Mouse (Mus musculus): ENCODE results near the gene Zfp30. TPM values are rescaled to one million over a fixed set of nuclear protein-coding genes. Genes with fewer than 3 reads are reported as not detected.

The Zfp30 gene
- polyA plus RNA-seq, 1 experiment, result 2.4 TPM

DNA sequence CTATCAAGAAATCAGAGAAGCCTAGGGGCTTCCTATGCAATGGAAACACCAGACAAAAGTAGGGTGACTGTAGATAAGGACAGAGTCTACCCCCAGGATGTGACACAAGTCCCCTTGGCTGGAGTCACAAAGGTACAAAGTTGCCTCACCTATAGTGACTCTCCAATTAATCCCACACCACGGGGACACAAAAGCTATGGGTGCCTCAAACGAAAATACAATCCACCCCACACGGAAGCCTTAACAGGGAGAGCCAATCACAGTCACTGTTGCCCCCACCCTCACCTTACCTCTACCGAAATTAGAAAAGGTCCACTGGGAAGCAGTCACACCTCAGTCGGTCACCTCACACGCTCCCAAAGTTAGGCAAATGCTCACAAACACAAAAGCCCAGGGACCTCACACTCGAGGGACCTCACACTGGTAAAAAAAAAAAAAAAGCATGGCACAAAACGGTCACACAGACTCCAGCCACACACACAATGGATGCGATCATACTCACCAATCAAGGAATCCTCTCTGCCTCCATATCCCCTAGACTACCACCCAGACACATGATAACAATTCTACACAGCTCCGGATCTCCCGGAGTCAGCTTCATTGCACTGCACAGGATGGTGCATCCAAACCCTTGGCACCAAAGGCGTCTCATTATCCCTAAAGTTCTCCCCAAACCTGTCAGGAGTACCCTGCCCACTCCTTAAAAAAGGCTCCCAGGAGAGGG, 31.4 kb downstream of the Zfp30 start:
- Histone ChIP-seq H3K9ac (ENCODE audit: low read depth, poor library complexity, severe bottlenecking) (peak overlapping the region; percentile 42), H3K4me1 (ENCODE audit: control insufficient read depth, insufficient read depth, low read length) (no peaks in the 10 kb centered on the region), H3K36me3 (ENCODE audit: control insufficient read depth, insufficient read depth, low read length, poor library complexity, severe bottlenecking) (no peaks in the 10 kb centered on the region), H3K4me3 (ENCODE audit: low read depth, low read length) (peak overlapping the region; percentile 85), H3K9me3 (replicated peaks; ENCODE audit: control insufficient read depth, insufficient read depth, low read length, poor library complexity, severe bottlenecking) (0 out of 2 replicates have a peak, but pooled peaks cover 4% of the 10 kb centered on the region), H3K27ac (ENCODE audit: insufficient read depth, low read length) (no peak overlapping the region), H3K27me3 (ENCODE audit: control insufficient read depth, insufficient read depth, low read length, poor library complexity, severe bottlenecking) (no peaks in the 10 kb centered on the region)
- TF ChIP-seq POLR2A (IDR thresholded peaks at IDR 0.05; ENCODE audit: insufficient read depth, low read length), result no peak
- TF ChIP-seq EP300 (IDR thresholded peaks at IDR 0.05; ENCODE audit: insufficient read depth, low read depth, low read length), result no peak
- no peak for TF ChIP-seq CTCF (IDR thresholded peaks at IDR 0.05; ENCODE audit: low read depth, low read length)

DNA sequence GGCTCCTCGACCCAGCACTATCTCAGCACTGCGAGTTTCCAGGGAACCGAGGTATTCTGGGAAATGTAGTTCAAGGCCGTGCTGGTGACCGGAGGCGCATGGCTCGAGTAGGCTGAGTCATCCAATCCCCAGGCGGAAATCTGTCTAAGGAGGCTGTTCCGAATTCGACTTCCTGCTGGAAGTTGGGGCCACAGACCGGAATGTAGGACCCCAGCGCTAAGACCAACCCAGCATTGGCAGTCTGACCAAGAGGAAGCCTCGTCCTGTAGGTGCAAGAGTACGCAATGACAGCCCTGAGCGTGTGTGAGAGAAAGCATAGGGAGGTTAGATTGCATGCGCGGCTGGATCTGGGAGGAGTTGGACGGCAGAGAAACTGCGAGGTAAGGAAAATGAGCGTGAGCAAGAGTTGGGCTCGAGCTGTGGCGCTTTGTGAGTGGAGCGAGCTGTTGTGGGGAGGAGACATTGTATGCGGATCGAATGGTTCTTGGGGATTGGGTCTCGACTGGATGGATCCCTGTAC, 32.2 kb downstream of the Zfp30 start, which contains the start of gene Zfp790:
Gene Zfp790, plus strand, starts transcription at position 205 of the 520 bp plus-strand sequence.
- no peaks in the 10 kb centered on the region for H3K36me3 ChIP-seq (ENCODE audit: control insufficient read depth, insufficient read depth, low read length, poor library complexity, severe bottlenecking)
- H3K4me3 ChIP-seq (ENCODE audit: low read depth, low read length), result peak within 1 kb of the TSS; percentile 96
- H3K9me3 ChIP-seq (replicated peaks; ENCODE audit: control insufficient read depth, insufficient read depth, low read length, poor library complexity, severe bottlenecking), result 0 out of 2 replicates have a peak, but pooled peaks cover under 1% of the 10 kb centered on the region
- H3K27ac ChIP-seq (ENCODE audit: insufficient read depth, low read length), result no peak within 1 kb of the TSS
- TF ChIP-seq EP300 (IDR thresholded peaks at IDR 0.05; ENCODE audit: insufficient read depth, low read depth, low read length) (no peak), POLR2A (IDR thresholded peaks at IDR 0.05; ENCODE audit: insufficient read depth, low read length) (peak; percentile 61)
- peak within 1 kb of the TSS; percentile 42 for H3K9ac ChIP-seq (ENCODE audit: low read depth, poor library complexity, severe bottlenecking)
- H3K27me3 ChIP-seq (ENCODE audit: control insufficient read depth, insufficient read depth, low read length, poor library complexity, severe bottlenecking), result no peaks in the 10 kb centered on the region
- no peaks in the 10 kb centered on the region for H3K4me1 ChIP-seq (ENCODE audit: control insufficient read depth, insufficient read depth, low read length)

DNA sequence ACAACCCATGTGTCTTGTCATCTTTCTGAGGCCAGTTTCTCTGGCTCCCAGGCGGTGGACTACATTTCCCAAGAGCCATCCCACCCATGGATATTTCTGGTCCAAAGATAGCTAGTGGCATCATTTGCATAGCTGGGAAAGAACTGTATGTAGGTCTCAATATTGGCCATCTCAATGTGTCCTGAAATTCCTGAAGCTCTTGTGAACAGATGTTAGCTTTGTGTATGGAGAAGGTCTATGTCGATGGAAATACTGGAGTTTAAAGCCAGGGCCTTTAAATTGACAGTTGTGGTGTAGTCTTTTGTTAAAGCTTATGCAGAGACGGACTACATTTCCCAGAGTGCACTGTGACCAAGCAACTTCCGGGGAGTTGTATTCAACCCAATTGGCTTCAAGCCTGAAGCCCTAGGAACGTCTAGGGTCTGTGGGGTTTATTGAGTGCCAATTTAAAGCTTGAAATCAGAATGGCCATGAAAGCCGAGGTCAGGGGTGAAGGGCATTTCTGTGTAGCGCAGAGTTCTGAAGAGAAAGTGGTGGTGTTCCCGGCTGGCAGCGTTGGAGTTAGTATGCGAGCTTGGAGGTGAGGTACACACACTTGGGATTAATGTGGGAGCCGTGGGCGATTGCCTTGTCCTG, 34.9 kb downstream of the Zfp30 start:
- Histone ChIP-seq H3K27me3 (ENCODE audit: control insufficient read depth, insufficient read depth, low read length, poor library complexity, severe bottlenecking) (no peaks in the 10 kb centered on the region), H3K36me3 (ENCODE audit: control insufficient read depth, insufficient read depth, low read length, poor library complexity, severe bottlenecking) (no peaks in the 10 kb centered on the region), H3K9ac (ENCODE audit: low read depth, poor library complexity, severe bottlenecking) (peak overlapping the region; percentile 49), H3K27ac (ENCODE audit: insufficient read depth, low read length) (no peak overlapping the region), H3K9me3 (replicated peaks; ENCODE audit: control insufficient read depth, insufficient read depth, low read length, poor library complexity, severe bottlenecking) (no peaks in the 10 kb centered on the region), H3K4me3 (ENCODE audit: low read depth, low read length) (peak overlapping the region; percentile 86), H3K4me1 (ENCODE audit: control insufficient read depth, insufficient read depth, low read length) (no peaks in the 10 kb centered on the region)
- TF ChIP-seq EP300 (IDR thresholded peaks at IDR 0.05; ENCODE audit: insufficient read depth, low read depth, low read length) (no peak), POLR2A (IDR thresholded peaks at IDR 0.05; ENCODE audit: insufficient read depth, low read length) (no peak), CTCF (IDR thresholded peaks at IDR 0.05; ENCODE audit: low read depth, low read length) (no peak)

DNA sequence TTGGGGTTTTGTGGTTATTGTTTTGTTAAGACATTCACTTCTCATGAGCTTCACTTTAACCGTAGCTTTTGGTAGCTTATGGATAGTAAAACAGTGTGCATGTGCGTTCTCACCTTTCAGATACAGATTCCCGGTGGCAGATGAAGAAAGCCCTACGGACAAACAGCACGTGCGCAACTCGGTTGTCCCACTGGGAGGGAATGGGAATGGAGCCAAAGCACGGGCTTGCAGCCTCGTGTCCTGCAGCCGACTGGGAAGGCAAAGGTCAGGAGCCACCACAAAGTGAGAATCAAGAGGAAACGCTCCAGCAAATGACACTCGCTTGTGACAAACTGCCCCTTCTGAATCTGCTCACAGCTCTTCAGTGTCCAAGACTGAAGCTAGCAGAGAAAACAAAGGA, 44.2 kb downstream of the Zfp30 start:
- H3K4me3 ChIP-seq (ENCODE audit: low read depth, low read length), result no peak overlapping the region
- TF ChIP-seq CTCF (IDR thresholded peaks at IDR 0.05; ENCODE audit: low read depth, low read length) (no peak), POLR2A (IDR thresholded peaks at IDR 0.05; ENCODE audit: insufficient read depth, low read length) (no peak), EP300 (IDR thresholded peaks at IDR 0.05; ENCODE audit: insufficient read depth, low read depth, low read length) (no peak)
- H3K36me3 ChIP-seq (ENCODE audit: control insufficient read depth, insufficient read depth, low read length, poor library complexity, severe bottlenecking), result peaks cover 17% of the 10 kb centered on the region
- H3K27ac ChIP-seq (ENCODE audit: insufficient read depth, low read length), result no peak overlapping the region
- no peaks in the 10 kb centered on the region for H3K27me3 ChIP-seq (ENCODE audit: control insufficient read depth, insufficient read depth, low read length, poor library complexity, severe bottlenecking)
- H3K4me1 ChIP-seq (ENCODE audit: control insufficient read depth, insufficient read depth, low read length), result no peaks in the 10 kb centered on the region
- no peaks in the 10 kb centered on the region for H3K9me3 ChIP-seq (replicated peaks; ENCODE audit: control insufficient read depth, insufficient read depth, low read length, poor library complexity, severe bottlenecking)
- H3K9ac ChIP-seq (ENCODE audit: low read depth, poor library complexity, severe bottlenecking), result no peak overlapping the region

DNA sequence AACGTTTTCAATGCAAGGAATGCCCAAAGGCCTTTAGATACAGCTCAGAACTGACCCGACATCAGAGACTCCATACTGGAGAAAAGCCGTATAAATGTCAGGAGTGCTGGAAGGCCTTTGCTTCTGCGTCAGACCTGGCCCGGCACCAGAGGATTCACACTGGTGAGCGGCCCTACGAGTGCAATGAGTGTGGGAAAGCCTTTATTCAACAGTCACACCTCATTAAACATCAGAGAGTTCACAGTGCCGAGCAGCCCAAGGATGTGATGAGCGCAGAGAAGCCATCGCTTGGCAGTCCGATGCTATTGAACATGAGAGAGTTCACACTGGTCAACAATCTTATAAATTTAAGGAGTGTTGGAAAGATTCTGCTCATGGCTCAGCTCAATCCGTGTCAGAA, 46.0 kb downstream of the Zfp30 start:
- Histone ChIP-seq H3K27me3 (ENCODE audit: control insufficient read depth, insufficient read depth, low read length, poor library complexity, severe bottlenecking) (no peaks in the 10 kb centered on the region), H3K4me3 (ENCODE audit: low read depth, low read length) (no peak overlapping the region), H3K27ac (ENCODE audit: insufficient read depth, low read length) (no peak overlapping the region), H3K9ac (ENCODE audit: low read depth, poor library complexity, severe bottlenecking) (no peak overlapping the region), H3K4me1 (ENCODE audit: control insufficient read depth, insufficient read depth, low read length) (no peaks in the 10 kb centered on the region), H3K36me3 (ENCODE audit: control insufficient read depth, insufficient read depth, low read length, poor library complexity, severe bottlenecking) (peaks cover 17% of the 10 kb centered on the region), H3K9me3 (replicated peaks; ENCODE audit: control insufficient read depth, insufficient read depth, low read length, poor library complexity, severe bottlenecking) (no peaks in the 10 kb centered on the region)
- TF ChIP-seq EP300 (IDR thresholded peaks at IDR 0.05; ENCODE audit: insufficient read depth, low read depth, low read length) (no peak), CTCF (IDR thresholded peaks at IDR 0.05; ENCODE audit: low read depth, low read length) (no peak), POLR2A (IDR thresholded peaks at IDR 0.05; ENCODE audit: insufficient read depth, low read length) (no peak)

DNA sequence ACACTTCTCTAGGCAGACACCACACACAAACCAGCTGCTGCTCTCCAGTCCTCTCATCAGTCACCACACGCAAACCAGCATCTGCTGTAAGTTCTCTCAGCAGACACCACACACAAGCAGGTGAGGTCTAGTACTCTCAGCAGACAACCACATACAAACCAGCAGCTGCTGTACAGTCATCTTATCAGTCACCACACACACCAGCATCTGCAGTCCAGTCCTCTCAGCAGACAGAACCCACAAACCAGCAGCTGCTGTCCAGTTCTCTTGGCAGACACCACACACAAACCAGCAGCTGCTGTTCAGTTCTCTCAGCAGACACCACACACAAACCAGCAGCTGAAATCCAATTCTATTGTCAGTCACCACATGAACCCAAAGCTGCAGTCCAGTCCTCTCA, 53.0 kb downstream of the Zfp30 start:
- H3K27ac ChIP-seq (ENCODE audit: insufficient read depth, low read length), result no peak overlapping the region
- H3K27me3 ChIP-seq (ENCODE audit: control insufficient read depth, insufficient read depth, low read length, poor library complexity, severe bottlenecking), result no peaks in the 10 kb centered on the region
- H3K9me3 ChIP-seq (replicated peaks; ENCODE audit: control insufficient read depth, insufficient read depth, low read length, poor library complexity, severe bottlenecking), result no peaks in the 10 kb centered on the region
- H3K4me3 ChIP-seq (ENCODE audit: low read depth, low read length), result no peak overlapping the region
- TF ChIP-seq EP300 (IDR thresholded peaks at IDR 0.05; ENCODE audit: insufficient read depth, low read depth, low read length) (no peak), CTCF (IDR thresholded peaks at IDR 0.05; ENCODE audit: low read depth, low read length) (no peak), POLR2A (IDR thresholded peaks at IDR 0.05; ENCODE audit: insufficient read depth, low read length) (no peak)
- no peak overlapping the region for H3K9ac ChIP-seq (ENCODE audit: low read depth, poor library complexity, severe bottlenecking)
- no peaks in the 10 kb centered on the region for H3K4me1 ChIP-seq (ENCODE audit: control insufficient read depth, insufficient read depth, low read length)
- H3K36me3 ChIP-seq (ENCODE audit: control insufficient read depth, insufficient read depth, low read length, poor library complexity, severe bottlenecking), result no peaks in the 10 kb centered on the region

Data from ES-Bruce4 (cell line).